Mouse (Mus musculus) megakaryocyte-erythroid progenitor cell, adult 5 weeks (primary cell): ENCODE results near the gene Lrrc27. TPM values are rescaled to one million over a fixed set of nuclear protein-coding genes. Genes with fewer than 3 reads are reported as not detected.

ENCODE experiments used
- polyA plus RNA-seq: library from polyadenylated mRNA; stranded (reverse); fragments of >175 nt; gene quantifications from 2 replicates; pipeline ENCODE4 v1.2.3, GENCODE M21; 2012

The Lrrc27 gene
- polyA plus RNA-seq: 1.5 TPM in 2 replicates

DNA sequence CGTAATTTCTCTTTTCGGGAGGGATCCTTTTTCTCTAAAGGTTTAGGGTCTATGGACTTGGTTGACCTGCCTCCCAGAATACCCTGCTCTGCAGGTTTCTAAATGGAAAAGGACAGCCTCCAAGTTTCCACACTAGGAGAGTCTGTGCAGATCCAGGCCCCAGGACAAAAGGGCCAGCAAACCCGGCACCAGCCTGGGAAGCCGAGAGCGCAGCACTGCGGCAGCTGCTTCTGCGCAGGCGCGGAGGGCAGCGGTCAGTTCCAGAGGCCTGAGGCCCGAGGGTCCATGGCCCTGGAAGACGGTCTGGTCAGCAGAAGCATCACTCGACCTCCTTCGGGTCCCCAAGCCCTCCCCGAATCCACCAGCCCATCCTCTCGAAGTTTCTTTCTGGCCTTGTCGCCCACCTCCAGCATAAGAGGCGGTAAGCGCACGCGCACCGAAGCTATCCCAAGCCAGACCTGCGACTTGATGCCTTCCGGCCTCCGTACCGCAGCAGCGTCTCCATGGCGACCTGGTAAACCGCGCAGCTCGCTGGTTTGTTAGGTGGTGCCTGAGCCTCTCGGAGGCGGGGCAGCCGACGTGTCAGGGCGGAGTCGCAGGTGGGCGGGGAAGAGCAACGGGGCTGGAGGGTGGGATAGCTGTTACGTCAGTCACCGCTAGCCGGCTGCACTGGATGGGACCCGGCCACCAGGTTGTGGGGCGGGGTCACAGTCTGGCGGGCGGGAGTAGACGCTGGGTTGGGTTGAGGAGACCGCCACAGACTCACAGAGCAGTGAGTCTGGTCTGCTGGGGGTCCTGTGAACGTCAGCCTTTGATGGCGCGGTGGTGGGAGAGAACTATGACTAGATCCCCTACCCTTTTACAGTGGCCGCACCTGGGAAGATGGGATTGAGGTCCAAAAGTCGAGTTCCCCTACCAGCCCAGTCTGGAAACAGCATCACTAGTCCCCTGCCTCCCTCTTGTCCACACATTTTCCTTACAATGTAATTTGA lies at the start of gene Lrrc27, which contains the start of gene Stk32c:
TSS of gene Lrrc27 (plus strand) at position 235 of the 992 bp plus-strand sequence.
TSS of gene Stk32c (minus strand) at position 554 of the 992 bp plus-strand sequence.

DNA sequence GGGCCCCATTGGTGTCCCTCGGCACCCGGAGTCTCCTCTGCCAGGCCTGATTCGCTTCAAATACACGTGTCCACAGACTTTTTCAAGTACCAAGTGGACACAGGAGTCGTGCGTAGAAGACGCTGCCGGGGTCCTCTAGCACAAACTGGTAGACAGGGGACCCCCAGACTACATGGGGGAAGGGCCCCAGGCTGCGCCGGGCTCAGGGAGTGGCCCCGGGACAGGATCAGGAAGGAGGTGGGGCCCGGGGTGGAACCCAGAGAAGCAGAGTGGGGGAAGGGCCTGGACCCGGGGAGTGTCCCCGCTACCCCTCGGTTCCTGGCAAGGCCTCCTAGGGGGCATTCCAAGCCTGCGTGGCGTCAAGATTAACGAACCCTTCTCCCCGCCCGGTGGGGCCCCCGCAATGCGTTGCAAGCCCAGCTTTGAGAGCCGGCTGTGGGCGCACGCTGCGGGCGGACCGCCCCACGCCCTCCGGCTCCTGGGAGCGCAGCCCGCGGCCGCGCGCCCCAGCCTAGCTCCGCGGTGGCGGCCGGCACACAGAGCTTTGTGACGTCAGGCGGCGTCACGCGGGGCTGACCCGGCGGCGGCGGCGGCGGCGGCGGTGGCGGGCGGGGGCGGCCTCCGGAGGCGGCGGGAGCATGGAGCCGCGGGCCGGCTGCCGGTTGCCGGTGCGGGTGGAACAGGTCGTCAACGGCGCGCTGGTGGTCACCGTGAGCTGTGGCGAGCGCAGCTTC lies 35.3 kb downstream of the Lrrc27 start, which contains the start of gene Pwwp2b:
TSS of gene Pwwp2b (plus strand) at position 602 of the 734 bp plus-strand sequence.

Other genes starting within 250 kb of the Lrrc27 start
- 0.03 TPM in 1 of 2 replicates, not detected in the other for gene Dpysl4, start 127.0 kb upstream of the Lrrc27 start, polyA plus RNA-seq
- gene Stk32c, start 319 bp downstream of the Lrrc27 start, polyA plus RNA-seq: 0.26 and 0.38 TPM in 2 replicates
- gene Pwwp2b, start 35.5 kb downstream of the Lrrc27 start, polyA plus RNA-seq: 11.0 and 12.2 TPM in 2 replicates
- 14.0 and 15.8 TPM in 2 replicates for gene Inpp5a, start 176.1 kb downstream of the Lrrc27 start, polyA plus RNA-seq